Mouse (Mus musculus) left cerebral cortex, postnatal 36 days (tissue): ENCODE measurements around the gene Krba1. TPM values are rescaled to one million over a fixed set of nuclear protein-coding genes. Genes with fewer than 3 reads are reported as not detected.

Experiments
- DNase-seq, 2 experiments: peaks; one replicate each; pipeline ENCODE4 v3.0.0; 2021 to 2022; ENCODE audit warnings: low spot score in 2 of 2, mixed read lengths in 1 of 2
- intact Hi-C: fragments of 180-260 bp; cut with DNase I; formaldehyde crosslinking; loops from one replicate; pipeline ENCODE4 v1.15.1; 2025
- total RNA-seq, 2 experiments: library from RNA; stranded (reverse); gene quantifications; 2 replicates each; pipeline ENCODE4 v1.2.3; 2021

Gene Krba1
- total RNA-seq, 2 experiments from 2014 or later = 39.0 to 47.2 TPM

GRCm38 (mm10) chr6:48420647-48421046 is 25.3 kb downstream of the Krba1 start:
- intact Hi-C loops = no loop called here
- no peak for DNase-seq

GRCm38 (mm10) chr6:48423336-48423735 is 27.9 kb downstream of the Krba1 start:
- no peak for DNase-seq
- intact Hi-C loops = no loop called here

GRCm38 (mm10) chr6:48424074-48424473 is 28.7 kb downstream of the Krba1 start:
- intact Hi-C loops = no loop called here
- DNase-seq = no peak

GRCm38 (mm10) chr6:48426956-48427355 is 31.6 kb downstream of the Krba1 start:
- no peak for DNase-seq
- intact Hi-C loops = no loop called here

GRCm38 (mm10) chr6:48428769-48429557 is 33.6 kb downstream of the Krba1 start:
- DNase-seq = no peak
- intact Hi-C loops = no loop called here

GRCm38 (mm10) chr6:48430748-48431147 is 35.4 kb downstream of the Krba1 start:
- DNase-seq = no peak
- intact Hi-C loops = no loop called here

- DNase-seq = no peak
- intact Hi-C loops = no loop called here
Measured at GRCm38 (mm10) chr6:48432893-48433816, 37.8 kb downstream of the Krba1 start.

GRCm38 (mm10) chr6:48434651-48435050 is 39.3 kb downstream of the Krba1 start:
- intact Hi-C loops = no loop called here
- DNase-seq = no peak

GRCm38 (mm10) chr6:48435111-48435510 is 39.7 kb downstream of the Krba1 start:
- intact Hi-C loops = no loop called here
- DNase-seq = no peak

- intact Hi-C loops = no loop called here
- no peak for DNase-seq
Measured at GRCm38 (mm10) chr6:48435706-48436349, 40.4 kb downstream of the Krba1 start.

GRCm38 (mm10) chr6:48437679-48438376 is 42.4 kb downstream of the Krba1 start:
- intact Hi-C loops = no loop called here
- no peak for DNase-seq

- no peak for DNase-seq
- intact Hi-C loops = no loop called here
Measured at GRCm38 (mm10) chr6:48438475-48439125, 43.2 kb downstream of the Krba1 start.

GRCm38 (mm10) chr6:48439654-48440053 is 44.3 kb downstream of the Krba1 start:
- DNase-seq = no peak
- intact Hi-C loops = no loop called here

- intact Hi-C loops = no loop called here
- no peak for DNase-seq
Measured at GRCm38 (mm10) chr6:48440306-48441014, 45.1 kb downstream of the Krba1 start.

GRCm38 (mm10) chr6:48443592-48444309 is 48.4 kb downstream of the Krba1 start:
- DNase-seq = peak; percentile 83 to 85
- intact Hi-C loops = loop anchor here (1.0 to 2.0 kb wide), 3 partner anchors 47 to 112 kb away; no protein-coding TSS in a partner anchor

- DNase-seq = peak; percentile 43 to 47
- intact Hi-C loops = loop anchor here (1.0 to 2.0 kb wide), 3 partner anchors 48 to 111 kb away; no protein-coding TSS in a partner anchor
Measured at GRCm38 (mm10) chr6:48444310-48445180, 49.2 kb downstream of the Krba1 start.
